Mouse (Mus musculus) MEL-GATA-1-ER (cell line): ENCODE results near the gene Dhx30.
"Not testable (repeated sequence)": the region's sequence is repeated elsewhere in the genome, so short reads cannot be mapped to it uniquely, and the experiment has no call there.

Experiments used
- DNase-seq: peaks from one replicate; pipeline ENCODE4 v3.0.0-alpha.2; 2012; ENCODE audit warnings: low read depth; ENCODE audit errors: extremely low read depth

The Dhx30 gene

DNA sequence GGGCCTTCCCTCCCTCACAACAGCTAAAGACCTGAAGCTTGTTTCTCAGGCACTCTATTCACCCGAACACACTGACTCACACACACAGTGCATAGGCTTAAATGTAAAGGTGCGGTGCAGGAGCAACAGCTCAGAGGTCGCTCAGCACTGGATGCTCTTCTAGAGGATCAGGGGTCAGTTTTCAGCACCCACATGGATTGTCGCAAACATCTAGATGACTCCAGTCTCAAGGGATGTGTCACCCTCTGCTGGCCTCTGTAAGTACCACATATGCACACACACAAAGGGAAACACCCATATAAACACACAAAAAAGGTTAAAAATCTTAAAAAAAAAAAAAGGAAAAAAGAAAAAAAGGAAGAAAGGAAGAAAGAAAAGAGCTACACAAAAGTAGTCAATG lies 22.9 kb downstream of the Dhx30 start:
- DNase-seq = no peak

DNA sequence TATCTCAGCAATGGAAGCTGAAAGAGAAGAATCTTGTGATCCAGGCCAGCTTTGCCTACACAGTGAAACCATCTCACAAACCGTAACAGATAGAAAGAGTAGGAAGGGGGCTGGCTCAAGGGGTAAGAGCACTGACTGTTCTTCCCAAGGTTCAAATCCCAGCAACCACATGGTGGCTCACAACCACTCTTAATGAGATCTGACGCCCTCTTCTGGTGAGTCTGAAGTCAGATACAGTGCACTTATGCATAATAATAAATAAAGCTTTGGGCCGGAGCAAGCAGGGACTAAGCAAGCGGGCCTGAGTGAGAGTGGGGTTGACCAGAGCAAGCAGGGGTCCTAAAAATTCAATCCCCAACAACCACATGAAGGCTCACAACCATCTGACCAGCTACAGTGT lies 24.3 kb downstream of the Dhx30 start:
- no peak for DNase-seq

DNA sequence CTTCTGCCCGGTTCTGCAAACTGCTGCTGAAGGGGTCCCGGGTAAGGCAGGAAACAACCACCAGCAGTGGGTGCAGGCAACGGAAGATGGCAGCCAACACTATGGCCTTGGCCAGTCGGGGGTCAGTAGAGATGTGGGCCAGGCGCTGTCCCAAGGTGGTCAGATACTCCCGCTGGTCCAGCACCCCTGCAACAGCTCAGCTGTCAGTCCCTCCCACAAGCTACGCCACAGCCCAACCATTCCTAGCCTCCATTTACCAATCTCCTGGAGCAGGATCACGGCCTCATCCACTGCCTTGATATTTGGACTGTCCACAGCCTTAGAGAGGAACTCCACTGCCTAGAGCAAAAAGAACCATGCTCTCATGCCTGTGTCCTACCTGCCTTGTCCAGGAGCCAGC lies 31.9 kb downstream of the Dhx30 start:
- DNase-seq = no peak

DNA sequence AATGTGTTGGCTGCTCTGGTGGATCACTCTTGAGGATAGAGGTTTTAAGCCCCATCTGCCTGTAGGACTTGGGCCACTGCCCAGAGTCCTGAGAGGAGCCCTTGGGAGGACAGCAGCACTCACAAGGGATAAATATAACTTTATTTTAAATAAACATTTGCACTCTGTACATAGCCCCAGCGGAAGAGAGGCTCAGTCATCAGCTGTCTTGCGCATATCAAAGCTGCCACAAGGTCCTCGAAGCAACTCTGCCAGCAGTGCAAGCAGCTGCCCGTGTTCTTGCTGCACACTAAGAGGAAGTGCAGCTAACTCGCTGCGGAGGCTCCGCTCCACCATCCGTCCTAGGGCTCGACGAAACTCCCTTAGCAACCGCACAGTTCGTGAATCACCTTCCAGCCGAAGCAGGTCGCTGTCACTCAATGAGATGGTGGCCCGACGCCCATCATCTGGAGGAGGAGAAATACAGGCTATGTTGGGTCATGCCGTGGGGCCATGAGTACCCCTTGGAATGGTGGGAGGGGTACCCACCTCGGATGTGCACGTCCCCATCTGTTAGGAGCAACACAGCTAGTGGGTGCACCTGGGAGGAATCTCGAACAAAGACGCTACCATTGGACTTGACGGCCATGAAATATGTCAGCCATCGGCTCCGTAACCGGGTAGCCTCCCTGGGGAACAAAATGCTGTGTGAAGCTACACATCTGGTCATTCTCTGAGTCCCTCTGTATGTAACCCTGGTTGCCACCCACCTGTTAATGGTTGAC lies 33.2 kb downstream of the Dhx30 start:
- no peak for DNase-seq

- no peak for DNase-seq
These were observed 36.6 kb downstream of the Dhx30 start for GRCm38 (mm10) chr9:110081066-110081465.

- DNase-seq = not testable (repeated sequence)
These were observed 41.2 kb downstream of the Dhx30 start for GRCm38 (mm10) chr9:110076468-110076867.

DNA sequence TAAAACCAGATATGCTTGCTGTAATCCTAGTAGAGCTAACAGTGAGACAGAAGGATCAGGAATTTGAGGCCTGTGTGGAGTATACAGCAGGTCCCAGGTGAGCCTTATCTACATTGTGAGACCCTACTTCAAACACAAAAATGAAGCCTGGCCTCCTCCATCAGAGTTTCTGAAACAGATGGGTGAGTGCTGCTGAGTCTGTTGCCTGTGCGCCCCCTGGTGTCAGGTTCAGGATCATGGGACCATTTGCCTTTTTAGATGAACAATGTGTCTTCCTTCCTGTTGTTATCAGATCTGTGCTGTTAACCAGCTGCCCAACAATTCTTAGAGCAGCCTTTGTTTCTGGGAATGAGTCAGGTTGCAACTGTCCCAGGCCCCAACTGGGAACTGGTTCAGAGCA lies 45.8 kb downstream of the Dhx30 start:
- DNase-seq = peak; percentile 50

DNA sequence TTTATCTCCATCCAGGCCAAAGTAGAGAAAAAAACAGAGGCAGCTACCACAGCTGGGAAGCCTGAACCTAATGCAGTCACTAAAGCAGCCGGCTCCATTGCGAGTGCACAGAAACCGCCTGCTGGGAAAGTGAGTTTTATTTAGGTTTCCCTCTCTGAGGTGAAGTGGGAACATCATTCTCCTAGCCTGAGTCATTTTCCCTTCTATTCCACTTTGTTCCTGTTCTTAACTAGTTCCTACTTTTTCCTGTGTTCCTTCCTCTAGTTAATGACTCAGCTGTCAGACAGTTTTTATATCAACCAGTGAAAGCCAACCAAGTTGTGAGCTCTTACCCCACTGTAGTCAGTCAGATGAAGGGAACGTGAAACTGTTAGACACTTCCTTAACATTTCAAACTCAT lies 46.6 kb downstream of the Dhx30 start:
- DNase-seq = no peak

GRCm38 (mm10) chr9:110070358-110070757 lies 47.3 kb downstream of the Dhx30 start:
- no peak for DNase-seq

DNA sequence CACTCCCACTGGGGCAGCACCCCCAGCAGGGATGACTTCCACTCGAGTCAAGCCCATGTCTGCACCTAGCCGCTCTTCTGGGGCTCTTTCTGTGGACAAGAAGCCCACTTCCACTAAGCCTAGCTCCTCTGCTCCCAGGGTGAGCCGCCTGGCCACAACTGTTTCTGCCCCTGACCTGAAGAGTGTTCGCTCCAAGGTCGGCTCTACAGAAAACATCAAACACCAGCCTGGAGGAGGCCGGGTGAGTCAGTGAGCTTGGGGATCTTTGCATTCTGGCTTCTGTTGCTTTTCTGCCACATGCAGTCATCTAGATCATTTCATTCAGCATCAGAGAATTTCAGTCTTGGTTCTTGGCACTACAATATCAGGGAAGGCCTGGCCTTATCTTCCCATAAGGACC lies 48.9 kb downstream of the Dhx30 start:
- no peak for DNase-seq

DNA sequence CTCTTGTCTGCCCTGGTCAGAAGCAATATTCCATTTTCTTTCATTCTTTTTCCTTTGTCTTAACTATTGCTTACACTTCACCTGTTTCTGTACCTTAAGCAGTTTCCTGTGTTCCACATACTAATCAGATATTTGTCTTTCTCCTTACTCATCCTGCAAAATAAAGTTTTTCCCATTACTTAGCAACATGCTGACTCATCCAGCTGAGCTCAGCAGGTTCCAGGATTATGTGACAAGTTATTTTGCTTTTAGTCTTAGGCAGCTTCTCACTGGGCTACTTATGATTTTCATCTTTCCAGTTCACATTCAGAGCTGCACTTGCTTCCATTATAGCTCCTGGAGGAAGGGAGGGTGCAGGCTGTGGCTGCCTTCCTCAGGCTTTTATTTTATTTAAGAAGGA lies 53.0 kb downstream of the Dhx30 start:
- DNase-seq = no peak

DNA sequence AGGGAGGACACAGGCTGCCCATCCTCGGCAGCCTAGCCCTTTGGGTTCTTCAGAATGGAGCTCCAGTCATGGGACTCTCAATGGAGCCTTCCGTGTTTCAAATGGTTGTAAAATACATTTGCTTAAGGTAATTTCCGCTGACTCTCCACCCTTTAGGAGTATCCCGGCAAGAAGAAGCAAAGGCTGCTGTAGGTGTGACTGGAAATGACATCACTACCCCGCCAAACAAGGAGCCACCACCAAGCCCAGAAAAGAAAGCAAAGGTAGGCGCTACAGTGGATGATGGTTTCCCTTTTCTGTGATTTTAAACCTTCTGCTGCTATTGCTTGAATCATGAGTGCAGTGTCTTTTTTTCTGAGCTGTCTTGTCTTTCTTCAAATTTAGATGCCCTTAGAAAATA lies 54.8 kb downstream of the Dhx30 start:
- no peak for DNase-seq

DNA sequence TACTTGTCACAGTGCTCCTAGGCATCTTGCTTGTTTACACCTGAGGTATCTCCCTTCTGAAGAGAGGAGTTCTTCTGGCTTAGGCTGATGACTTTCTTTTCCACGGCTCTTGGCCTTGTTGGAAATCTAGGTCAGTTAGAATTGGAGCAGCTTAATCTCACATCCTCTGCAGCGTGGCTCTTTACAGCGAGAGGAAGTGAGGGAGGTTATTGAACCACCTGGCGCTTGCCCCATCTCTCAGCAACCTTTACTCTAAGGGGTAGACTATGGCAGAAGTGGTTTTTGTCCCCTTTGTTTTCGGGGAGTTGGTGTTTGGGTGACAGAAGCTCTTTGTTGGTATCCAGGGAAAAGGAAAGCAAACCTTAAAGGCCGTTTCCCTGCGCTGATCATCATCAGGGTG lies 55.2 kb downstream of the Dhx30 start:
- DNase-seq = no peak

GRCm38 (mm10) chr9:110060761-110061160 lies 56.9 kb downstream of the Dhx30 start:
- no peak for DNase-seq

- DNase-seq = no peak
These were observed 60.4 kb downstream of the Dhx30 start for GRCm38 (mm10) chr9:110057200-110057599.

- DNase-seq = no peak
These were observed 62.8 kb downstream of the Dhx30 start for GRCm38 (mm10) chr9:110054781-110055180.

DNA sequence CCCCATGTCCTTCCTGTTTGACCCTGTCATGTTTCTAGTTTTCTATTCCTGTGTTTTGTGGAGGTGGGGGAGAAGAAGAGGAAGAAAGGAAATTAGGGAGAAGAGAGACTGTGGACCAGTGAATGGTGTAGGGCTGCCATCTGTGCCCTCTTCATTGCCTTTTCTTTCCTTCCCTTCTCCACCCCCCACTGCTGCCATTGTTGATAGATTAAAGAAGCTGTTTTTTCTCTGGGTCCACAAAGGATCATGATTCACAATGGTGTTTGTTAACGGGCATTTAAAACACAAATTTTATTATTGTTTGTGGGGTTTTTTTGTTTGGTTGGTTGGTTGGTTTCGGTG lies 63.6 kb downstream of the Dhx30 start:
- no peak for DNase-seq

- DNase-seq = no peak
These were observed 64.1 kb downstream of the Dhx30 start for GRCm38 (mm10) chr9:110053305-110054079.

DNA sequence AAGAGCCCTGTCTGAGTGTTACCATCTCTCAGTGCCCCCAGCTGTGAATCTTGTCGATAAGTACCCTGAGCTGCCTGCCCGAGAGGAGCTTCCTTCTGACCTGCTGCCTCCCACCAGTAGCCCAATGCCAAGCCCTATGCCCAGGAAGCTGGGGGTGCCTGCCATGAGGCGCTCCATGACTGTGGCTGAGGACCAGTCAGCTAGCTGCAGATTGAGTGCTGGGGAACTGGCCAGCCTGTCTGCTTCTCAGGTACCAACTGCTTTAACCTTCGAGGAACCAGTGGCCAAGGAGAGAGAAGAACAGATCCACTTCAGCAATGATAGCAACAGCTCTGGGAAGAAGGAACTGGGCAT lies 64.7 kb downstream of the Dhx30 start:
- no peak for DNase-seq

- DNase-seq = no peak
These were observed 65.6 kb downstream of the Dhx30 start for GRCm38 (mm10) chr9:110051869-110052661.

- DNase-seq = no peak
These were observed 66.4 kb downstream of the Dhx30 start for GRCm38 (mm10) chr9:110051184-110051583.

- no peak for DNase-seq
These were observed 69.8 kb downstream of the Dhx30 start for GRCm38 (mm10) chr9:110047857-110048256.
